Mouse (Mus musculus): ENCODE data around the gene Tada3.
"Not testable (repeated sequence)": the region's sequence is repeated elsewhere in the genome, so short reads cannot be mapped to it uniquely, and the experiment has no call there.

Gene Tada3

GRCm38 (mm10) chr6:113342297-113342696 lies 35.4 kb downstream of the Tada3 start:
- DNase-seq, result no peak

DNA sequence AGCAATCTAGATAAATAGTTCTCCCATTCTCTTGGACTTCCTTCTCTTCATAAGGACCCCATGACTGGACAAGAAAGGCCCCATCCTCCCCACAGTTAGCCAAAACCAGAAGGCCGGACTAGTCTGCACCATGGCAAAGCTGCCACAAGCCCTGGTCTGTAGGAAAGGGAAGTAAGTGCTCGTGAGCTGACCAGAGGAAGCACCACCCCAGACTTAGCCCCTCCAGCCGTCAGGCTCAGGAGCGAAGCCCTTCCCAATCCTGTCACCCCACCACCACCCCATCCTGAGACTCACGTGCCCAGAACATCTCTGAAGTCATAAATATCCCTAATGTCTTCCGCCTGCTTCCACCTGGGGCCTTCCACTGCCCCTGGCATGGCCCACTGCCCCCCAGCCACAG lies 36.1 kb downstream of the Tada3 start:
- DNase-seq, result no peak

DNA sequence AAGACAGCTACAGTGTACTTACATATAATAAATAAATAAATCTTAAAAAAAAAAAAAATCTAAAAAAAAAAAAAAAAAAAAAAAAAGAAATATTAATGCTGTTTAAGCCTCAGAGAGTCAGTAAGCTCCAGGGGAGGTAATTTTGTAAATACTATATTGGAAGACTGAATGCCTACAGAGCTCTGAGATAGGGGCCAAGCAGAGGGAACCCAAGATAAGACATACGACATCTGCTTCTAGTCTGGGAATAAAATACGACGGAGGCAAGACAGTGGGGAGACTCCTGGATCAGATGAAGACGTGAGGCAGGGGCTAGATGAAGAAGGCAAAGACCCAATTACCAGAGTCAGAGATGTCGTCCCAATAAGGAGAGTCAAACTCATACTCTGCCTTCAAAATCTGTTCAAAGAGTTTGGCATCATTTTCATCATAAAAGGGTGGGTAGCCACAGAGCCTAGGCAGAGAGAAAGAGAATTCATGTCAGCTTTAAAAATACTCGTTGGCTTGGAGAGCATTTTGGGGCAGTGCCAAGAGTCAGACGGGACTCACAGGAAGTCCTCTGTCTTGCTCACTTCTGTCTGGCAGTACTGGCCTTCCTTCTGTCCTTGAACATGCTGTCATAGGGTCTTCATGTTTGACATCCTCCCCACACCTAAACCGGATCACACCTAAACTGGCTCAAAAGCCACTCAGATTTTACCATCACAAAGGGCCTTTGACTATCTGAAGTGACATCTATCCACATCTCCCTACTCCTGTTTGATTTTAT lies 40.6 kb downstream of the Tada3 start:
- no peak for DNase-seq

DNA sequence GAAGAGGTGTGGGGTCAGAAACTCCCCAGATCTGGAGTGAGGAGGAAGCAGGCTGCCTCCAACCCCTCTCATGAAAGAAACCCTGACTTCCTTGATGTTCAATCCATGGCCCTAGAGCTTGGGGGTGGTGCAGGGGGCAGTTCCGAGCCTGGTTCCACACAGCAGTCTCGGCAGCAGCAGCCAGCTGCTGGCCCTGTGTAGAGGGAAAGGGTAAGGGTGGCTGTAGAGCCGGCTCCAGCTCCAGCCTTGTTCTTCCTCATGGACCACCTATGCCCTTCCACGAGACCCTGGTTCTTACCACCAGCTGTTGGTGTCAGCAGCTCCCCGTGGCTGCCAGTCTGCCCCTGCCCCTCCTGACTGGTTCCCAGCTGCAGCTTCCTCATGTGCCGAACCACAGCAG lies 43.5 kb downstream of the Tada3 start:
- no peak for DNase-seq

DNA sequence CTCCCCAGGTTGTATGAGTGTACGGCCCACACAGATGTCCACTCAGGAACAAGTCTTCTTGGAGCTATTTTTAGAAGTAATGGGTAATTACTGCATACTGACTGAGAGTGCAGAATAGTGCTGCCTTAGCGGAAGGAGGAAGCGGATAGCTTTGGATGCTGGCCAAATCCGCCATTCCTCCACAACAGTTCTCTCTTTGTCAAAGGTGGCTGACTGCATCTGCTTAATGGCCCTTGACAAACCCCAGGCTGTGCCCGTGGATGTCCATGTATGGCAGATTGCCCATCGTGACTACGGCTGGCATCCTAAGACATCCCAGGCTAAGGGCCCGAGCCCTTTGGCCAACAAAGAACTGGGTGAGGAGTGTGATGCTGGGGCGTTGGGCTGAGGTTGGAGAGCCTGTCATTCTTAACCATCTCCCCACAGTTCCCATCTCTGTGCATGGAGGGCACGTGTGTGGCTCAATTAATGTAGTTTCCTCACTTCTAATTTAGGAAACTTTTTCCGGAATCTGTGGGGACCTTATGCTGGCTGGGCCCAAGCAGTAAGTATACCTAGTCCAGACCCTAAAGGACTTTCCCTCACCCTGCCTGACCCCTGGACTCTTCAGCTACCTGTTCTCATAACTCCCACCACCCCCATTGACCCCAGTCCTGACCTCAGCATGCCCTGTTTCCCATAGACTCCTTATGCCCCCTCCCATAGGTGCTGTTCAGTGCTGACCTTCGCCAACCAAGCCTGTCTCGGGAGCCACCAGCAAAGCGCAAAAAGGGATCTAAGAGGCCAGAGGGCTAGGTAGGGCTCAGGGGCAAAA lies 44.3 kb downstream of the Tada3 start:
- peak; percentile 29 to 32 for DNase-seq

DNA sequence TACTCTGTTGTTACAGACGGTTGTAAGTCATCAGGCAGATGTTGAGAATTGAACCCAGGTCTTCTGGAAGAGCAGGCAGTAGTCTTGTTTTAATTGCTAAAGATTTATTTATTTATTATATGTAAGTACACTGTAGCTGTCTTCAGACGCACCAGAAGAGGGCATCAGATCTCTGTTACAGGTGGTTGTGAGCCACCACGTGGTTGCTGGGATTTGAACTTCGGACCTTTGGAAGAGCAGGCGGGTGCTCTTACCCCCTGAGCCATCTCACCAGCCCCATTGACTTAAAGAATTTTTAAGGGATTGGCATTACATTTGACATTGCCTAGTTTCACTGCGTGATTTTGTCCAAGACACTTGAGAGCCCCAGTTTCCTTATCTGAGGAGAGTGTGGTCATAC lies 44.9 kb downstream of the Tada3 start:
- DNase-seq, result not testable (repeated sequence)

DNA sequence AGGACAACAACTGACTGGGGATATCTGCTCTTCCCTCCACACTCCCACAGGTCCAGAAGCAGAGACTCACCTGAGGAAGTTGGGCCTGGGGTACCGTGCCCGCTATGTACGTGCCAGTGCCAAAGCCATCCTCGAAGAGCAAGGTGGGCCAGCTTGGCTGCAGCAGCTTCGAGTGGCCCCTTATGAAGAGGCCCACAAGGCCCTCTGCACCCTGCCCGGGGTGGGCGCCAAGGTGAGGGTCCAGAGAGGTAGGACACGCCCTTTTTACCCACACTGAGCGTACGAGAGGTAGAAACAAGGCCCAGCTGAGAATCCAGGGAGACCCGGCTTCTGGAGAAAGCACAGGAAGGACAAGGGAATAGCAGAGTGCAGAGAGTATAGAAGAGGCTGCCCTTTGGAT lies 46.0 kb downstream of the Tada3 start:
- no peak for DNase-seq

- DNase-seq, result no peak
These were observed 47.1 kb downstream of the Tada3 start for GRCm38 (mm10) chr6:113330547-113330946.

DNA sequence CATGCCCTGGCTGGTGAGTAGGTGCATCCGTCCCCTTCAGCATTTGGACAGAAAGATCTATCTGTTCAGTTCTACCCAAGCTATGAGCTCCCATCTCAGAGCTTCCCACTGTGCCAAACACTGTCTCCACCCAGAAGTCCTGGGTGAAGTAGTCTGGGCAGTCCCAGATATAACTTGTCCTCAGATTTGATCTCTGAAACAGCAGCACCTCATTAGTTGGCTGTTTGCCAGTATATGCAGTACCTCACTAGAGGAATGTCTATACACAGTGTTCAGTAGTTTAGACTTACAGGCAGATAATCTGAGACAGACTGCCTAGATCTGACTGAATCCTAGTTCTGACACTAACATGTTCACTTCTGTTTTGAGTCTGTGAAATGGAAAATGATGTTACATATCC lies 48.3 kb downstream of the Tada3 start:
- no peak for DNase-seq

- DNase-seq, result peak; percentile 95 to 99
These were observed 51.0 kb downstream of the Tada3 start, which contains the start of gene Ogg1 for GRCm38 (mm10) chr6:113326533-113327315. Gene Ogg1 (plus strand): TSS chr6:113326972.
